Mouse (Mus musculus) gastrocnemius, postnatal 36 days (tissue): ENCODE data around the gene AC131692.1. TPM values are rescaled to one million over a fixed set of nuclear protein-coding genes. Genes with fewer than 3 reads are reported as not detected.

Experiments used
- DNase-seq, 2 experiments: peaks; one replicate each; pipeline ENCODE4 v3.0.0; 2022
- intact Hi-C: fragments of 180-260 bp; cut with DNase I; formaldehyde crosslinking; loops from one replicate; pipeline ENCODE4 v1.15.1; 2025
- total RNA-seq, 2 experiments: library from RNA; stranded (reverse); gene quantifications; 2 replicates each; pipeline ENCODE4 v1.2.3; 2021

AC131692.1 gene
- total RNA-seq, 2 experiments from 2014 or later: not detected

- intact Hi-C loops: no loop called here
- DNase-seq: peak; percentile 63
Observed at GRCm38 (mm10) chr19:6067011-6067723, 27.1 kb upstream of the AC131692.1 start.

- intact Hi-C loops: no loop called here
- DNase-seq: peak; percentile 83 to 87
Observed at GRCm38 (mm10) chr19:6067724-6068415, 26.3 kb upstream of the AC131692.1 start, which contains the start of gene Tm7sf2. TSS of gene Tm7sf2 (minus strand) at chr19:6068373.

GRCm38 (mm10) chr19:6068951-6069350 is 25.3 kb upstream of the AC131692.1 start:
- no peak for DNase-seq
- intact Hi-C loops: no loop called here

- DNase-seq: no peak
- intact Hi-C loops: no loop called here
Observed at GRCm38 (mm10) chr19:6069851-6070250, 24.4 kb upstream of the AC131692.1 start.

- intact Hi-C loops: no loop called here
- DNase-seq: no peak
Observed at GRCm38 (mm10) chr19:6070571-6071250, 23.5 kb upstream of the AC131692.1 start.

- intact Hi-C loops: no loop called here
- no peak for DNase-seq
Observed at GRCm38 (mm10) chr19:6071261-6071660, 23.0 kb upstream of the AC131692.1 start.

- intact Hi-C loops: no loop called here
- DNase-seq: no peak
Observed at GRCm38 (mm10) chr19:6073889-6074288, 20.3 kb upstream of the AC131692.1 start.

- intact Hi-C loops: no loop called here
- DNase-seq: peak; percentile 70 to 81
Observed at GRCm38 (mm10) chr19:6076564-6077393, 17.4 kb upstream of the AC131692.1 start, which contains the start of gene Vps51. TSS of gene Vps51 (minus strand) at chr19:6077231.

GRCm38 (mm10) chr19:6079983-6080480 is 14.2 kb upstream of the AC131692.1 start, which contains the start of gene Tmem262:
TSS of gene Tmem262 (plus strand) at chr19:6080033.
- no peak for DNase-seq
- intact Hi-C loops: loop anchor here (5.0 kb wide), 1 partner anchor 37 kb away; the partner anchor contains the start of gene Sac3d1

- DNase-seq: no peak
- intact Hi-C loops: loop anchor here (5.0 kb wide), 1 partner anchor 35 kb away; the partner anchor contains the start of gene Sac3d1
Observed at GRCm38 (mm10) chr19:6082156-6082555, 12.1 kb upstream of the AC131692.1 start, which contains the start of gene Gm28374. TSS of gene Gm28374 (minus strand) at chr19:6082256.

GRCm38 (mm10) chr19:6084478-6085248 is 9.6 kb upstream of the AC131692.1 start, which contains the start of the genes Zfpl1 and Cdca5:
TSS of gene Zfpl1 (minus strand) at chr19:6084956.
TSS of gene Cdca5 (plus strand) at chr19:6084983.
- intact Hi-C loops: loop anchor here (1.0 to 5.0 kb wide), 2 partner anchors 25 to 33 kb away; partner anchors contain the start of gene Sac3d1
- peak; percentile 93 to 95 for DNase-seq

GRCm38 (mm10) chr19:6085417-6085879 is 8.8 kb upstream of the AC131692.1 start:
- intact Hi-C loops: no loop called here
- no peak for DNase-seq

GRCm38 (mm10) chr19:6088841-6089240 is 5.4 kb upstream of the AC131692.1 start:
- DNase-seq: no peak
- intact Hi-C loops: no loop called here

GRCm38 (mm10) chr19:6097847-6098246 is 3.6 kb downstream of the AC131692.1 start:
- DNase-seq: no peak
- intact Hi-C loops: no loop called here

- intact Hi-C loops: no loop called here
- no peak for DNase-seq
Observed at GRCm38 (mm10) chr19:6101186-6101585, 7.0 kb downstream of the AC131692.1 start.

- no peak for DNase-seq
- intact Hi-C loops: no loop called here
Observed at GRCm38 (mm10) chr19:6102169-6102853, 8.1 kb downstream of the AC131692.1 start.

GRCm38 (mm10) chr19:6104476-6104875 is 10.3 kb downstream of the AC131692.1 start:
- intact Hi-C loops: no loop called here
- DNase-seq: no peak

- no peak for DNase-seq
- intact Hi-C loops: no loop called here
Observed at GRCm38 (mm10) chr19:6105586-6105985, 11.4 kb downstream of the AC131692.1 start, which contains the start of gene Naaladl1. TSS of gene Naaladl1 (plus strand) at chr19:6105782.
